Mouse (Mus musculus): ENCODE measurements around the gene Pkp4.

The Pkp4 gene

DNA sequence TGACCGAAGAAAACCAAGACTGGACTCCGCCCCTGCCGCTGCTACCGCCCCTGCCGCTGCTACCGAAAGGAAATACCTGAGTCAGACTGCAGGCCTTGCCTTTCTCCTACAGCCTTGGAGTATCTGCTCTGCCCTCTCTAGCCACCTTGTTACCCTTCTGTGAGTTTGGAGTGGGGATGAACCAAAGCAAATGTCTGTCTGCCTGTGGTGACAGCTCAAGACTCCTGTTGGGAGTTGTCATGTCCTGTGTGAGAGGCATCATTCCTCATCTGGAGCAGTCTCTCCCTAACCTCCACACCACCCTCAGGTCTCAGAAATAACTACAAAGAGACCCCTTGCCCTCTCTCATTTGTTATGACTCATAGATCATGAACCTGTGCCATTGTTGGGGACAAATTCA lies 122.3 kb downstream of the Pkp4 start:
- no peak for DNase-seq

DNA sequence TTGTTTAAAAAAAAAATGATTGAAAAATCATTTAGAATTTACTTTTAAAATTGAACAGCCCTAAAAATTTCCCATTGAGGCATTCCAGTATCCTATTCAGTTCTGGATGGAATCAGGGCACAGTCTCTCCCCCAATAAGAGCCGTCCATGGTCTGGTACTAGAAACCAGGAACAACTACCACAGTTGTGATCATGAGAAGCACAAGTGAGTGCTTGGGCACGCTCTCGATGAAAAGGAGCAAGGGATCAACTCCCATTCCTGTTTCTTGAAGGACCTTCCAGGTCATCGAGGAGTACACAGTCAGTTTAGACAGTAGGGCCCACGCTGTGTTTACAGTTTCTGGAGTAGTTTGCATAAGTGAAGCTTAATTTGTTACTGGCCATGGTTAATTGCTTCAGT lies 123.6 kb downstream of the Pkp4 start:
- no peak for DNase-seq

GRCm38 (mm10) chr2:59284734-59285490 lies 124.3 kb downstream of the Pkp4 start:
- DNase-seq: no peak

- DNase-seq: peak; percentile 45
Measured at GRCm38 (mm10) chr2:59285581-59285980, 124.9 kb downstream of the Pkp4 start.

- peak; percentile 91 for DNase-seq
Measured at GRCm38 (mm10) chr2:59286247-59286646, 125.6 kb downstream of the Pkp4 start.

DNA sequence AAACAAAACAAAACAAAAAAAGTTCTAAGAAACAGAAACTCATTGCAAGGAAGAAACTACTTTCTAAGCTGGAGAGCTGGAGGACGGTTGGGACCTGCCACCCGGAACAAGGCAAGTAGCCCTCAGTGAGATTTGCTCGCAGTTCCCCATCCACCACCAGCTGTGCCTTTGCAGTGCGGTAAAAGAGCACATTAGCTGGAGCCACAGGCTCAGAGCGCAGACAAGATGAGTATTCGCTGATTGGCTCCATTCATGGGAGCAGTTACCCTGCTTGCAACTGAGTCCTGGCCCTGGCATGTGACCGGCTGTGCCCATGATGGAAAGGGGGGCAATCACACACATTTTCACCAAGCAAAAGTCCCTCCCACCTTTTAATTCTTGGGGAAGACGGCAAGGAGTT lies 127.0 kb downstream of the Pkp4 start:
- no peak for DNase-seq

DNA sequence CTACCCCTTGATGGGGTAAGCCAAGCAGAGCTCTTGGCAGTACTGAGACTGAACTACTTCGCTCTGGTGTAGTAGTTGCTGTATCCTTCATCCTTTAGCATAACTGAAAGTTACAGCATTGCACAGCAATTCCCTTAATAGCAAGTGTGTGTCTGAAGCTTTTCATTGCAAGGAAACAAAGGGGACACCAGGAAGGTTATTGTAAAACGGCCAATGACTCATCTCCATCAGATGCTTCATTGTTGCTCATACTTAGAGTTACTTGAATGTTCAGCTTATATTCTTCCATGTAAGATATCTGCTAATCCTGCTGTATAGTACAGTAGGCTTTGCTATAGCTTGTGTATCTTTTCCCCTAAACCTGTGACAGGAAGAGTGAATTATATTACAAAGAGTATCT lies 128.8 kb downstream of the Pkp4 start:
- no peak for DNase-seq

DNA sequence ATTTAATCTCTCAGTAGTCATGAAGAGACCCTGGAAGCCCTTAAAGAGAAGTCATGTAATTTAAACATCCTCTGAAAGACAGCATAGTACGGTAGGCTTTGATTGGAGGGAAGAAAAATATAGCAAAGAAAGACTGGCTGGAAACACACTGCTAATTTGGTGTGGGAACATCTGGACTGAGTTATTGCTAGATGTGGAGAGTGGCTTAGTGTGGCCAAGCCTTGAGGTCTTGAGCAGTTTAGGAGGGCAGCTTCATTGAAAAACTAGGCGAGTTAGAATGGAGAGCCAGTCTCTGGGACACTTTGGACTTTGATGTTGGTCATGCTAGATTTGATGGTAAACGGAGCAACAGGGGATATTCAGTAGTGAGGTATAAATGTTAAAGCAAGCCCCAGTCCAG lies 129.7 kb downstream of the Pkp4 start:
- no peak for DNase-seq

GRCm38 (mm10) chr2:59299831-59300230 lies 139.2 kb downstream of the Pkp4 start:
- DNase-seq: no peak

GRCm38 (mm10) chr2:59301671-59302070 lies 141.0 kb downstream of the Pkp4 start:
- no peak for DNase-seq

DNA sequence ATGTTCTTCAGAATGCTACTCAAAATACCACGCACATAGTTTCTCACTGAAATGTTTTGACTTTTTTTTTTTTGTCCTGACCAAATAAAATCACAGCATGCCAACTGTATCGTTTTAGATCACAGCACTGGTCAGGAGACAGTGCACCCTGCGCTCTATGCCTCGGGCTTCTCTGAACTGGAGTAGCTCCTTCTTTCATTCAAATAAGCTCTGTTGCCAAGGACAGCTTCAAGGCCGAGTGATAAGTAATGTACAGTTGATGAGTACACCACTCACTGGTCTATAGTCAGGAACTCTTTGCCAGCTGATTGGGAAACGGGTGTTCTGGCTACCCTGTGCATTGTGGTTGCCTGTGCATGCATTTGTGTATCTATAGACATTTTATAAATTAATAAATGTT lies 141.8 kb downstream of the Pkp4 start:
- no peak for DNase-seq

DNA sequence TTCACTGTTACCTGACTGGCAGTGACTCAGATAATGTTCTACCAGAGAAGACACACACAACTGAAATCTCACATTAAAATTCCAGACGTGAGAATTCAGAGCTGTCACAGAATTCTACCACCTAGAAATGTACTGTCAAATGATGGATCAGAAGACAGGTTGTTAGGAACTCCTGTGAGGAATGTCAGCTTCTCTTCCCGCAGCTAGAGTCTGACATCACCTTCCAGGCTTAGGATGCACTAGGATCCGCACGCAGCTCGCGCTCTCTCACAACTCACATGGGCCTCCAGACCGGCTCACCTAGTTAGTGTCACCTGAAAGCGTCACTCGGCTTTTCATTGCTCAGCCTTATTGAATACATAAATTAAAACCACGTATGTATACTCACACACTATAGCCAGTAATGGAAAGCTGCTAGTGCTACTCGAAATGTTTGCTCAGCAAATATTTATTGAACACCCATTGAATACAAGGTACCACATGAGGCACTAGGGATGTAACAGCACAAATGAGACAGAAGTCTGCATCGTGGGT lies 142.9 kb downstream of the Pkp4 start:
- no peak for DNase-seq

- DNase-seq: no peak
Measured at GRCm38 (mm10) chr2:59307302-59307701, 146.7 kb downstream of the Pkp4 start.

- DNase-seq: no peak
Measured at GRCm38 (mm10) chr2:59308055-59308454, 147.4 kb downstream of the Pkp4 start.

- no peak for DNase-seq
Measured at GRCm38 (mm10) chr2:59313293-59313692, 152.6 kb downstream of the Pkp4 start.

- DNase-seq: no peak
Measured at GRCm38 (mm10) chr2:59318631-59319030, 158.0 kb downstream of the Pkp4 start.

- DNase-seq: no peak
Measured at GRCm38 (mm10) chr2:59327946-59328345, 167.3 kb downstream of the Pkp4 start.

- DNase-seq: no peak
Measured at GRCm38 (mm10) chr2:59331093-59331492, 170.4 kb downstream of the Pkp4 start.

DNA sequence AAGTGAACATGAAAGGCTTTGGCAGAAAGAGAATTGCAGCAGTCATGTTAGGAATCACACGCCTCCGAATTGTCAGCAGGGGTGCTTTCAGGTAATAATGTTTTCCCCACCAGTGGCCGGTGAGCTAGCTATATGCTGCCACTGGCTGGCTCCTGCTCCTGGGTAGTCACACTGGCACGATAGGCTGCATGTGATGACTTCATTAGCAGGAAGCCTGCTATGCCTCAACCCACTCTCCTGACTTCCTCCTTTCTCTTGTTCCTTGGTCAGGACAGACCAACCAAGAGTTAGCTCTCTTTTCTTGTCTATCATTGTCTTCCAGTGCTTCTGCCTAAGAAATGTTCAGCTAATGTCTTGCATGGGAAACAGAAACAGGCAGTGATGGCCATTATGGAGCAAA lies 171.9 kb downstream of the Pkp4 start:
- no peak for DNase-seq

DNA sequence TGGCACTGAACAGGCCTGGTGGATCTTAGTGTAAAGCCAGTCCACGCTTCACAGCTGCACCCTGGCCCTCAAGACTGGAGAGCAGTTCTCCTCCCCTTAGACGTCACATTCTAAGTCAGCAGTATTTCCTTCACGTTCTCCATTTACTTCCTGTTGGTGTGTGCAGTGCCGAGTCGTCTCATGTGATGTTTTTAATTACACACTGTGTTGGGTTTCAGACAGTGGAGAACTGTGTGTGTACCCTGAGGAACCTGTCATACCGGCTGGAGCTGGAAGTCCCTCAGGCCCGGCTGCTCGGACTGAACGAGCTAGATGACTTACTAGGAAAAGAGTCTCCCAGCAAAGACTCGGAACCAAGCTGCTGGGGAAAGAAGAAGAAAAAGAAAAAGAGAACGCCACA lies 177.9 kb downstream of the Pkp4 start:
- DNase-seq: peak; percentile 32

GRCm38 (mm10) chr2:59338926-59339325 lies 178.3 kb downstream of the Pkp4 start:
- DNase-seq: no peak

GRCm38 (mm10) chr2:59339776-59340539 lies 179.3 kb downstream of the Pkp4 start:
- DNase-seq: no peak

DNA sequence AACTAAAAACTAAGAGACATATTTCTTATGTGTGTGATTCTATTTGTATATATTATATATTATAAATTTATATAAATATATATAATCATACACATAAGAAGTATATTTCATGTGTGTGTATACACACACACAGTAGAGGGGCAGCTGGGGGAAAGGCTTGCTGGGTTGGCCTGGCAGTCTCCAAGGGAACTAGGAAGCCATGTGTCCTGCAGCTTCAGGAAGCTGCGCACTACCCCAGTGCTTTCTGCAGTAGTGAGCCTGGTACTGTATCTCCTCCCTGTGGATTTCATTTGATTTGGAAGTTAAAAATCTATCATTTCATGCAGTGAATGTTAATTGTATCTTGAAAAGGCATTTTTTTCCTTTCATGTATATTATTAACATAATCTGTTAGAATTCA lies 180.2 kb downstream of the Pkp4 start:
- DNase-seq: no peak

GRCm38 (mm10) chr2:59342591-59343210 lies 182.1 kb downstream of the Pkp4 start:
- no peak for DNase-seq
